Mouse (Mus musculus): ENCODE results near the gene Bud31. TPM values are rescaled to one million over a fixed set of nuclear protein-coding genes. Genes with fewer than 3 reads are reported as not detected.

Gene Bud31
- total RNA-seq, 2 experiments from 2014 or later, result 76.8 to 77.1 TPM

- peak; percentile 95 for DNase-seq
- intact Hi-C loops (cut with DNase I), result loop anchor here (2.0 kb wide), 1 partner anchor 24 kb away; the partner anchor contains the start of genes Cpsf4 and Ptcd1
Measured at GRCm38 (mm10) chr5:145190875-145191798, 51.0 kb downstream of the Bud31 start.

- no peak for DNase-seq
- intact Hi-C loops (cut with DNase I), result loop anchor here (2.0 kb wide), 1 partner anchor 25 kb away; the partner anchor contains the start of genes Cpsf4 and Ptcd1
Measured at GRCm38 (mm10) chr5:145191962-145192361, 51.8 kb downstream of the Bud31 start, which contains the start of gene Atp5j2. Gene Atp5j2 (minus strand): TSS chr5:145192062.

Other genes starting within 250 kb of the Bud31 start
- 10 to 100 TPM; 28.7 to 33.6 TPM for gene Smurf1, start 174.5 kb upstream of the Bud31 start, total RNA-seq (2021)
- gene Gm4871, start 107.6 kb upstream of the Bud31 start, total RNA-seq (2021), result not detected
- not detected for gene 1700018F24Rik, start 97.4 kb upstream of the Bud31 start, total RNA-seq (2021)
- gene Arpc1a, start 56.5 kb upstream of the Bud31 start, total RNA-seq (2021), result 10 to 100 TPM; 73.9 to 74.7 TPM
- gene Kpna7, start 56.3 kb upstream of the Bud31 start, total RNA-seq (2021), result not detected
- 100 to 1,000 TPM; 135 to 140 TPM for gene Arpc1b, start 26.1 kb upstream of the Bud31 start, total RNA-seq (2021)
- gene Pdap1, start 124 bp upstream of the Bud31 start, total RNA-seq (2021), result 10 to 100 TPM; 54.8 to 55.9 TPM
- 10 to 100 TPM; 22.6 to 29.2 TPM for gene Ptcd1, start 26.7 kb downstream of the Bud31 start, total RNA-seq (2021)
- gene Cpsf4, start 26.9 kb downstream of the Bud31 start, total RNA-seq (2021), result 10 to 100 TPM; 13.2 to 13.7 TPM
- 100 to 1,000 TPM; 843 to 872 TPM for gene Atp5j2, start 51.7 kb downstream of the Bud31 start, total RNA-seq (2021)
- 1 to 10 TPM; 6.6 to 7.0 TPM for gene Zkscan14, start 61.5 kb downstream of the Bud31 start, total RNA-seq (2021)
- 10 to 100 TPM; 11.4 to 12.1 TPM for gene Zkscan5, start 64.2 kb downstream of the Bud31 start, total RNA-seq (2021)
- 10 to 100 TPM; 29.0 to 30.1 TPM for gene Zfp655, start 91.4 kb downstream of the Bud31 start, total RNA-seq (2021)
- 10 to 100 TPM; 14.4 to 15.1 TPM for gene Zscan25, start 140.1 kb downstream of the Bud31 start, total RNA-seq (2021)
- not detected for gene Cyp3a57, start 204.9 kb downstream of the Bud31 start, total RNA-seq (2021)